Mouse (Mus musculus) monocyte, adult 2 months (primary cell): Measurements from ENCODE around the gene Tnfsfm13.
"Not testable (repeated sequence)": the region's sequence is repeated elsewhere in the genome, so short reads cannot be mapped to it uniquely, and the experiment has no call there.

Source experiments
- DNase-seq, 2 experiments: peaks; one replicate each; pipeline ENCODE4 v3.0.0; 2022; ENCODE audit warnings: low spot score in 2 of 2, low read depth in 1 of 2

Tnfsfm13 gene

DNA sequence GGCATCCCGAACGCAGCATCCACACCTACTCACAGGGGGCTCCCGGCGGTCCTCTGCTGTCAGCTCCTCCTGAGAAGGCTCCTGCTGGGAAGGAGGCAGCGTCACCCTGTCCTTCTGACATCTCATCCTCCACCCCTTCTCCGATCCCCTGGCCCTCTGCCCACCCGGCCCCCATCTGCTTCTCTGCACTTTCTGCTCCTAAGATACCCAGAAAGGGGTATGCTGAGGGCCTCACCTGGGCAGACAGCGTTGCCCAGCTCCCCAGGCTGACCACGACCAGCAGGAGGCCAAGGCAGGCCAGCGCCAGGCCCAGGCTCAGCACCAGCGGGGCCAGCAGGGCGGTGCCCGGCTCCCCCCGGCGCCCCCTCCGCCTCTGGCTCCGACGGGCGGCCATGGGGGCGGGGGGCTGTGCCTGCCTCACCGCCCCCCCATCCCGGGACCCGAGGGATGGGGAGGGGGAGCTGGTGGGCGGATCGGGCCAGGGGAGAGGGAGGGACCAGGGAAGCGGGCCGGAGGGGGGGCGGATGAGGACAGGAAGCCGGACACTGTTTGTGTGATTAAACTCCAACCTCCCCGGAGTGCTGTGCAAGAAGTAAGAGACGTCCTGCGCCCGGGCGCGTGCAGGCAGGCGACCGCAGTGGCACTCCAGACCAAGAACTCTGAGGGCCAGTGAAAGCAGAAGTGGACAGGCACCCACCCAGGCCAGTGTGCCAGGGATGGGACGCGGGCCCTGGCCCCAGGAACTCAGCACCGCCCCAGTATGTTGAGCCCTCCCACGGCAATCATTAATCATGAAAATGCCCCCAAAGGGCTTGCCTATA lies at the start of gene Tnfsfm13, which contains the start of gene Tnfsf12:
Tnfsfm13 (minus strand) TSS at position 738 of the 821 bp plus-strand sequence.
Tnfsf12 (minus strand) TSS at position 489 of the 821 bp plus-strand sequence.
- DNase-seq: peak; percentile 66 to 73

GRCm38 (mm10) chr11:69731408-69731807 lies 35.5 kb upstream of the Tnfsfm13 start:
- not testable (repeated sequence) for DNase-seq

GRCm38 (mm10) chr11:69729063-69729462 lies 33.2 kb upstream of the Tnfsfm13 start:
- peak; percentile 28 to 66 for DNase-seq

- DNase-seq: no peak
Measured at GRCm38 (mm10) chr11:69725951-69726350, 30.1 kb upstream of the Tnfsfm13 start.

GRCm38 (mm10) chr11:69723074-69723473 lies 27.2 kb upstream of the Tnfsfm13 start:
- DNase-seq: no peak

DNA sequence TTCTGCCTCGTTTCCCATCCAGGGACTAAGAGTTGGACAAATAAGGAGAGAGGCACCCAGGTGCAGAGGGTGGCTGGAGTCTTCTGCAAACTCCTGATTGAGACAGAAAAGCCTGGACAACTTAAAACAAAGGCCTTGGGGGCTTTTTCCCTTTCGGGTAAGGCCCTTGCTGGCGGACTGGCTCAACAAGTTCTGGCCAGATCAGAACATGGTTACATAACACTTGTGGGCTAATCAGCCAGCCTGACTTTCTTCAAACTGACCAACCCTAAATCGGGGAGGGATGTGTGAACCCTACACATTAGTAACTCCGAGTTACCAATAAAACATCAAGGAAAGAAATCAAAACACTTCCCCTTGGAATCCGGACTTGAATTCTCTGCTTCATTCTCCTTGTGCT lies 25.0 kb upstream of the Tnfsfm13 start:
- no peak for DNase-seq

GRCm38 (mm10) chr11:69719423-69719822 lies 23.5 kb upstream of the Tnfsfm13 start:
- no peak for DNase-seq

DNA sequence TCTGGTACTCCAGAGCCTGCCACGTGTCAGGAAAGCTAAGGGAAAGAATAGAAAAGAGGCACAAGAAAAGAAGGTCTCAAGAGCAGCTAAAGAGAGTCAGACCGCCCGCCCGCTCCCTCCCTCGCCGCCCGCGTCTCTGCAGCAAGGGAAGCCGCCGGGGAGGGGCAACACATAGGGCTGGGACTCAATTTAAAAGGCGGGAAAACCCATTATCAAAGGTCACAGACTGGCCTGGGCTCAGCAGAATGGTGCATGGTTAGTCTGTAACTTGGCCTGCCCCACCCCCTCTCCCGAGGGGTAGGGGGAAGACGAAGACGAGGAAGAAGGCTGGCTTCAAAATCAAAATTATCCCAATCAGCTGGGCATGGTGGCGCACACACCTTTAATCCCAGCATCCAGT lies 22.8 kb upstream of the Tnfsfm13 start:
- no peak for DNase-seq

DNA sequence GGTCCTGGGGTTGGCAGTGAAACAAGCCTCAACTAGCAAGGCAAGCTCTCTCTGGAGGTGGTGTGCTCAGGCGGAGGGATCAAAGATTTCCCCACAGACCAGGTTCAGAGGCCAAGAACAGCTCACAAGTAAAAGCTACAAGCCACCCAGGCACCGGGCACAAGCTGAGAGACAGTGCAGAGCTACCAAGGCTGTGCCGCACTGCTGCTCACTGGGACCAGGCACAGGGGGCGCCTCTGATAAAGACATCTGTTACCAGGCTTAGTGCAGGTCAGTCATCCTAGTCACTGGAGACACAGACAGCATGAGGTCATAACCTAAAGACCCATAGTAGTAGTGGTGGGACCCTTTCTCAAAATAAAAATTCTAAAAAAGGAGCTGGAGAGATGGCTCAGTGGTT lies 21.1 kb upstream of the Tnfsfm13 start:
- no peak for DNase-seq

DNA sequence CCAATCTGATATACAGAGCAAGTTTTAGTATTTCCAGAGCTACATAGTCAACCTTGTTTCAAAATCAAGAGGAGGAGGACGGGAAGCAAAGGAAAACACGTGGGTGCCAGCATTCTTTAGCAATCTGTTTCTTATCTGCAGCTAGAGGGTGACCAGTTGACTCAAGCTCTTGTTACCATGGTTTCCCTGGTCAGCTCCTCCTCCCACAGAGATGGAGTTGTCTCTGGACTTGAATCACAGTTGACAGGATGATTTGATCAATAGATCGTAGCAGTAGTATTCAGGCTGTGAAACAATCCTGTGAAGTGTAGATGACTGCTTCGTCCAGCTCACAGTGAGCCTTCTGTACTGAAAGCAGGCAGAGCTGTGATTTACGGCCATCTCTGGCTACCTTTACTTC lies 20.0 kb upstream of the Tnfsfm13 start:
- no peak for DNase-seq

GRCm38 (mm10) chr11:69715482-69715881 lies 19.6 kb upstream of the Tnfsfm13 start:
- DNase-seq: peak in 1 of 2 experiments; percentile 49

- DNase-seq: no peak
Measured at GRCm38 (mm10) chr11:69714636-69715329, 18.9 kb upstream of the Tnfsfm13 start.

- DNase-seq: no peak
Measured at GRCm38 (mm10) chr11:69712954-69713672, 17.2 kb upstream of the Tnfsfm13 start.

DNA sequence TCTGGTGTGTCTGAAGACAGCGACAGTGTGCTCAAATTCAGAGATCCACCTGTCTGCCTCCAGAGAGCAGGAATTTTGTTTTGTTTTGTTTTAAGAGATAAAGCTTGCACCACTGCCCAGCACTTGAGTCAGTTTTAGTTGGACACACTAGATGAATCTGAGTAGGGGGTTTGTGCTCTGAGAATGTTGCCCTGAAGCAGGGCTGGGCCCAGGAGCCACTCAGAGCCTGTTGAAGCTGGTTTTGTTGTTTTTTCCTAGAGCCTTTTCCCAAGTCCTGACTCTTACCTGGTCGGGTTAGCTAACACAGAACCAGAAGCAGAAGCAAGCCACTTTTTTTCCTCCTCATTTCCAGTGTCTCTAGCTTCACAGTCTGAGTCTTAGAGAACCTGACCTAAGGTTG lies 15.2 kb upstream of the Tnfsfm13 start:
- DNase-seq: no peak

DNA sequence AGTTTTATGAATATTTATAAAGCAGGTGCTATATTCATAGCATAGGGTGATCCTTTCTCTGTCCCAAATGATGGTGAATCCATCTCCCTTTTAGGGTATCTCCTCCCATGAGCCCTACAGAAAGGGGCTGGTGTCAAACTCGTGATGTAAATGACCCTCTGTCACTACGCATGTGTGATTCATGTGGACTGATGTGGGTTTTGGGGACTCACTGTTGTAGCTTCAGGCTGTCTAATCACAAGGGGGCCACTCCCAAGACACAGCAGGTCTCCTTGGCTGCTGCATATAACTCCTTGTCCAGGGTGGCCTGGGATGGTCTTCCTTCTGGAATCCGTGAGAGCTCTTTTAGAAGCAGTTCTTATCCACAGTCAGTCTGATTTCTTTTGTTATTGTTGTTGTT lies 14.6 kb upstream of the Tnfsfm13 start:
- DNase-seq: no peak

DNA sequence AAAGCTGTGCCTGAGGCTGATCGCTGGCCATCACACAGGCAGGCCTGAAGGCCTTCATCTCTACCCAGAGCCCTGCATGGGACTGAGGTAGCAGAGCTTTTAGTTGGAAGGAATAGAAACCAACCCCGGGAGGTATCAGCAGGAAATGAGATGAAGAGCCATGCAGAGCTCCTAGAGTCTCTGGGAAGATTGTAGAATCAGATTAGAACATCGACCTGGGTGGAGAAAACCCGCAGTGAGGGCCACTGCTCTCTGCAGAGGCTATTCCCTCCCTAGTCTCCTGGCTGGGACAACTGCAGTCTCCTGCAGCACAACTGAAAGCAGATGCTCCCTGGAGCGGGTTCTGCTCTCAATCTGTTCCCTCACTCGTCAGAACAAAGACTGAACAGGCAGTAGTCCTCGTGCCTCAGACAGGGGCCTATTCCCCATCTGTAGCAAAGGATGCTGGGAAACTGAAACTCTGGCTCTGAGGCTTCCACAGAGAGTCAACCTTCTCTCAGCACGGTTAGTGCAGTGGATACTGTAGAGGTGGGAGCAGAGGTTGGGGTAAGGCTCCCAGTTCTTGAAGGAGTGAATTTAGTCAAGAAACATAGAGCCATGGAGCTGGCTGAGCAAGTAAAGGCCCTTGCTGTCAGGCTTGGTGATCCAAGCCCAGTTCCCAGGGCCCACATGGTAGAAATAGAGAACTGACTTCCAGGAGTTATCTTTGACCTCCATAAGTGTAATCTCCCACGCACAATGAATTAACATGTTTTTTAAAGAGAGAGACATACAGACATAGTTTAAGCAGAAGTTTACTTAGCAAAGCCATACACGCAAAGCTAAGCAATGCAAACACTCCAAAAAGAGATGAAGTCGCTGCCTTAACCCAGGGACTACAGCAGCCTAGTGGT lies 13.9 kb upstream of the Tnfsfm13 start:
- no peak for DNase-seq

GRCm38 (mm10) chr11:69708614-69709265 lies 12.8 kb upstream of the Tnfsfm13 start:
- DNase-seq: no peak

DNA sequence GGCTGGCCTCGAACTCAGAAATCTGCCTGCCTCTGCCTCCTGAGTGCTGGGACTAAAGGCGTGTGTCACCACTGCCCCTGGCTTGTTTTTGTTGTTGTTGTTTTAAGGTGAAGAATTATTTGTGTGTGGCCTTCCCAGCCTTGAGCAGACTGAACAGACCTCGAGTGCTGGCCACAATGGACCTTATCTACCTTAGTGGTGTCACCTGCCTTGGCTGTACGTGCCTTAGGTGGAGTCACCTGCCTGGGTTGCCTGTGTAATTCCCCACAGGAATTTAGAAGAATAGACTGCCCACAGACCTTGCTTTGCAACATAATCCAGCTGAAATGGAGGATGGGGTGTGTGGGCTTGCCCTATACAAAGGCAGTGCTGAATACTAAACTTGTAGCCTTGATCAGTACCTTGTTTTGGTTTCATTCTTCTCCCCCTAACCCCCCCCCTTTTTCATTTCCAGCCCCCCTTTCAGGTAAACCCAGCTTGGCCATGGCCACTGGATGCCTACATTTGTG lies 12.0 kb upstream of the Tnfsfm13 start:
- DNase-seq: no peak

DNA sequence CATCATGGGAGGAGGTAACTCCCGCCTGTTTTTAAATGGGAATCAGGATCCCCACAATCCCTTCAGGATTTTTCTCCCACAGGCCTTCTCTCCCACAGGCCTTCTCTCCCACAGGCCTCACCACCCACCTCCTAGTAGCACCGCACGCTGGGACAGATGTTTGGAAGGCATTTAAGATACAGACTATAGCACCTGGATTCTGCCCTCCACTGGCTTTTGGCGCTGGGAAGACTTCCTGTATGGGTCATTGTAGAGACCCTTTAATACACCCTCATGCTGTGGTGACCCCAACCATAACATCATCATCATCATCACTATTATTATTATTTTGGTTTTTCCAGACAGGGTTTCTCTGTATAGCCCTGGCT lies 11.6 kb upstream of the Tnfsfm13 start:
- no peak for DNase-seq
